Mouse (Mus musculus) spleen, postnatal 10 days (tissue): ENCODE measurements around the gene Col1a1.

Experiments used
- DNase-seq, 2 experiments: peaks; one replicate each; pipeline ENCODE4 v3.0.0; 2021 to 2022; ENCODE audit warnings: low spot score in 2 of 2

Gene Col1a1

DNA sequence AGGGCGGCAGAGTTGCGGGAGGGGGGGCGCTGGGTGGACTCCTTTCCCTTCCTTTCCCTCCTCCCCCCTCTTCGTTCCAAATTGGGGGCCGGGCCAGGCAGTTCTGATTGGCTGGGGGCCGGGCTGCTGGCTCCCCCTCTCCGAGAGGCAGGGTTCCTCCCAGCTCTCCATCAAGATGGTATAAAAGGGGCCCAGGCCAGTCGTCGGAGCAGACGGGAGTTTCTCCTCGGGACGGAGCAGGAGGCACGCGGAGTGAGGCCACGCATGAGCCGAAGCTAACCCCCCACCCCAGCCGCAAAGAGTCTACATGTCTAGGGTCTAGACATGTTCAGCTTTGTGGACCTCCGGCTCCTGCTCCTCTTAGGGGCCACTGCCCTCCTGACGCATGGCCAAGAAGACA lies at the start of gene Col1a1:
Col1a1 (plus strand) TSS at position 180 of the 400 bp plus-strand sequence.
- DNase-seq, result no peak

DNA sequence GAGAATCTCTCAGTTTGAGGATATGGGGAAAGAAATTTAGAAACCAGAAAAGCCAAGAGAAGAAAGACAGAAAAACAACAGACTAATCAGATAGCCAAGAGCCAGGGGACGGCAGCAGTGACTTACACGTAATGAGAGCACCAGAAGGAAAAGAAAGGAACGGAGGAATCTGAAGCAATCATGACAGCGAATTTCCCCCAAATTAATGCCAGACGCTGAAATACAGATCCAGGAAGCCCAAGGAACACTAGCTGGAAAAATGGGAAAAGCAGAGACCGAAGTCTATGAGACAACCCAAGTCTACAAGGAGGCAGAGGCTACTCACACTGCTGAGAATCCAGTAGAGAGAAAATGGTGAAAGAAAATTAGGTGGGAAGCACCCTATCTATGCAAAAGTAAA lies 44.9 kb upstream of the Col1a1 start:
- DNase-seq, result no peak

DNA sequence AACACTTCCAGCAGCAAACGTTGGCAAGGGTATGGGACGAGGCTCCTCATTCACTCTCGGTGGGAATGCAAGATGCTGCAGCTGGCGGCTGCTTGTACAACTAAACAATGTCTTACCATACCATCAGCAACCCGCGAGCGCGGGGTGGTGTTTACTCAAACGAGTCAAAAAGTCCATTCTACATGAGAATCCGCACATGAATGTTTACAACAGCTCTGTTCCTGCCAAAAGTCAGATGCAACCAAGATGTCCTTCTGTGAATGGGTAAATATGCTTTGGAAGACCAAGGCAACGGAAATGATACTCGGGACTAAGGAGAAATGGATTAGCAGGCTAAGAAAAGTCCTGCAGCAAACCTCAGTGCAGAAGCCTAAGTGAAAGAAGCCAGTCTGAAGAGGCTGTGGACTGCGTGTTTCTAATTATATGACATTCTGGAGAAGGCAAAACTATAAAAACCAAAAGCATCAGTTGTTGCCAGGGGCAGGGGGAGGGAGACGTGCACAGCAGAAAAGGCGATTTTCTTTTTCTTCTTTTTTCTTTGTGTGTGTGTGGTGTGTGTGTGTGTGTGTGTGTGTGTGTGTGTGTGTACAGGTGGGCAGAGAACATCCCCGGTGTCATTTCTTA lies 39.2 kb upstream of the Col1a1 start:
- DNase-seq, result no peak

DNA sequence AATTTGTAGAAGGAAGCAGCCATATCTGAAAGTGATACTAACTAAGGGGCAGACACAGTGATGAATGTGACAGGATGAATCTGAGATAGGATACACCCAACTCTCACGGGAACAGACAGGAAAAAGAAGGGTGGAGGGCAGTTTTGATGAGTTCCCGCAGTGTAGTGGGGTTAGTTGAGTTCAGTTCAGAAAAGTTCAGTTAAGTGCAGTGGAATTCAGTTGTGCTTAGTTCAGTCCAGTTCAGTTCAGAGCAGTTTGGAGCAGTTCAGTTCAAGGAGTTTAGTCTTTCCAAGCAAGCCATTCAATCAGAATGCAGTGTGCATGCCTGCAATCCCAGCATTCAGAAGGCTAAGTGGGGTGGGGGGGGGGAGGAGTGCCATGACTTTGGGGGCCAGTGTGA lies 34.8 kb upstream of the Col1a1 start:
- DNase-seq, result no peak

DNA sequence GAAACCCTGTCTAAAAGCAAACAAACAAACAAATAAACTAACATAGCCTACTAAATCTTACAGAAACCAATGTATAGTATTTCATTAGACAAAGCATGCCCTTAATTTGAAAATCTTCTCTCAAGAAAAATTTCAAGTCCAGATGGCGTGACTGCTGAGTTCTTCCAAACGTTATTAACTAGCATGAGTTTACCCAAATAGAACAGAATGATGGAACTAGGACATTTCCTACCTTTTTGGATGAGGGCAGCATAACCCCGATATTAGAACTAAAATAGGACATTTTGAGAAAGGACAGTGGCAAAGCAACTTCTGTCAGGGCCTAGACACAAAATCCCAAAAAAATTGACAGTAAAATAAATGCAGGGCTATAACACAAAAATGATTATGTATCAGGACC lies 31.7 kb upstream of the Col1a1 start:
- no peak for DNase-seq

DNA sequence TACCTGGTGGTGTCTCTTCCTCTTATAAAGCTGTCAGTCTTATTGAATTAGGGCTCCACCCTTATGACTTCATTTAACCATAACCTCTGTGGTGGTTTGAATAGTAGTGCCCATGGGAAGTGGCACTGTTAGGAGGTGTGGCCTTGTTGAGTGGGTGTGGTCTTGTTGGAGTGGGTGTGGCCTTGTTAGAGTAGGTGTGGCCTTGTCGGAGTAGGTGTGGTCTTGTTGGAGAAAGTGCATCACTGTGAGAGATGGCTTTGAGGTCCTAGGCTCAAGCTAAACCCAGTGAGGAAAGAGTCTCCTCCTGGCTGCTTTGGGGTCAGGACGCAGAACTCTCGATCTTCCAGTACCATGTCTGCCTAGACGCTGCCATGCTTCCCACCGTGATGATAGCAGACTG lies 25.1 kb upstream of the Col1a1 start:
- no peak for DNase-seq

DNA sequence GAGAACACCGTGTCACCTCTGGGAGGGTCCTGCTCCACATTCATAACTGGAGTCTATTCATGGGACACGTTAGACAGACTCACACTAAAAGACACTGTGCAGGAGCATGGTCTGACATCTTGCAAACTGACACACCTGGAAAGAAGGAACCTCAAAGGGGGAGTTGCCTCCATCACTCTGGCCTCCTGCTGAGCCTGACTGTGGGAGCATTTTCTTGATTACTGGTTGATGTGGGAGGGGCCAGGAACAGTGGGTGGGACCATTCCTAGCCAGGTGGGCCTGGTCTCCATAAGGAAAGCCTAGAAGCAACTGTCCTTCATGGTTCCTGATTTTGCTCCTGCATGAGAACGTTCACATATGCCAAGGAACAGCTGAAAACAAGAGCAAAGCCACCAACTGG lies 23.5 kb upstream of the Col1a1 start:
- no peak for DNase-seq

DNA sequence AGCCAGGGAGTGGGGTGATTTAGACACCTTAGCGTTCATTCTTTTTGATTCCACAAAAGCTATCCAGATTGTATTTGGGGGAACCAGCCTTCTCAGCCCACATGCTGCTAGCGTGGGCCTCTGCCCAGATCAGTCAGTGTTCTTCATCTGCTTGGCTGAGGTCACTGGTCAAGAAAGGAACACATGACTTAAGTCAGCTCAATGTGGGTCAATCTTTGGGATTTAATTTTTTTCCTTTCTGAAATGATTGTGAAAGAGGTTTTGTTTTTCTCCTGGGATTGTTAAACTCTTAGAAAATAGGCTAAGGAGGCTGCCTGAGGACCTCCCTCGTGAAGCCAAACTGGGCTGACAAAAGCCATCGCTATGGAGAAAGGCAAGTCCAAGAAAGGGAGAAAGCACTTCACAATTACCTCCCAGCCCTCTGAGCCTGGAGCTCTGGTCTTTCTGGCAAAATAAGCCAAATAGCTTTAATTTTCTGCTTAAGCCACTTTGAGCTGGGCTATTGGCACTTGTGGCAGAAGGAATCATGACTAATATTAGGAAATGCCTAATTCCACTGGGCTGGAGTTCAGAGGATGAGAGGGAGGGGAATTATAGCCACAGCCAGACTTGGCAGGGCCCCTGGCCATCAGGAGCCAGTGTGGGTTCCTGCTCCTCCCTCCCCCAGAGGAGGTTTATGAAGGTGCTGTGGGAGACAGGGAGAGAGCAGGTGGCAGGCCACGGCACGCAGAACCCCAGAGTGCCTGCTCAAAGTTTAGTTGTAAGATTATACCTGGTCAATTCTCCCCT lies 22.5 kb upstream of the Col1a1 start:
- no peak for DNase-seq

DNA sequence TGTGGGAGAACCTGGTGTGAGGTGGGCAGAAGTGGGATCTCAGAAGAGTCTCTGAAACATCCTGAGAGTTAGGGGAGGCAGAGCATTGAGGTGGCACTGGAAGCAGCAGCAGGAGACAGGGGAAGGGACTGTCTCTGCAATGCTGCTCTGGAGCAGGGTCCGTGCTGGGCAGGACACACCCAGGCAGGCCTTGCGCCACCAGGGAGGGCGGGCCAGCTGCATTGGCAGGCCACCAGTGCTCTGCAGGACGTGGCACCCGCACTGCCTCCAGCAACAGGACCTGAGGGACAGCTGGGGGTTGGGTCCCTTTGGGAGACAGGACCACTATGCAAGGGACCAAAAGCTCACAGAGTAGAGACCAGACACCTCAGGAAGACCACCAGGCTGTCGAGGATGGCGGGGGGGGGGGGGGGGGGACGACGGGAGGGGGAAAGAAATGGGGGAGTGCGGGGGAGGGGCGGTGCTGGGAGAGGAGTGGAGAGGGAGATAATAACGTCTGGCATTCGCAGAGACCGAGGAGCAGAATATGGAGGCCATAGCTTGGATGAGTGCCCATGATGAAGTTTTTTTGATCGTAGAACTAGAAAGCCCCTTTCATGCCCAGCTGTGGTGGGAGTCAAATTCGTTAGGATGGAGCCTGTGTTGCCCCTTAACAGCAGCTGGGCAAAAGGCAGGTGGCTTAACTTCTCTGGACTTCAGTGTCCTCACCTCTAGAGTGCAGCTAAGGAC lies 20.2 kb upstream of the Col1a1 start:
- no peak for DNase-seq

DNA sequence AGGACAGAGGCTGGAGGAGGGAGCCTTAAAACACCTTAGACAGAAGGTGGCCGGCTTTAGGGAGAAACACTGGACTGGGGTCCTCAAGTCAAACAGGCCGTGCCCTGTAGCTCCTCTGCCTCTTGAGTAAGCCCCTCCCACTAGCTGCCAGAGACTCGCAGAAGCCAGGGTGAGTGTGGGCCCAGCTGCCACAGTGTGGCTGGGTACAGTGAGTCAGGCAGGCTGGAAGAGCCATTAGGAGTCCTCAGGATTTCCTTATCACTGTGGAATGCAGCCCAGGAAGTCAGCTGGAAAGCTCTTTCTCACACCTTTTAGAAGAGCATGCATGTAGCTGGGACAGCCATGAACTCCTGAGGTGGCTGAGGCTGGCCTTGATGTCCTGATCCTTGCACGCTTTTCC lies 19.5 kb upstream of the Col1a1 start:
- DNase-seq, result no peak

DNA sequence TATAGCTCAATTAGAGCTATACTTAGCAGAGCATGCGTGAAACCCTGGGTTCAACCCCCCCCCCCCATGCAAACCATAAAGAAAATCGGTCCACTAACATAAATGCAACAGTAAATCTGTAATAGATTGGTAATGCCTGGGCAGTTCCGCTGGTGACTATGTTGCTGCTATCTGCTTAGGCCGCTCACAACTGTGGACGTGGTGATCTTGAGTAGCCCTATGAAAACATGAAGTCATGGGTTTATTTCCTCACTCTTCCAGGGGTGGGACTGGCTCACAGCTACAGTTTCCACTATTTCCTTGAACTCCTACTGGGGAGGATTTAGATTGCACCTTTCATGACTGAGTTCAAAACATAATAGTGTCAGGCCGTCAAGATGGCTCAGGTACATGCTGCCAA lies 18.3 kb upstream of the Col1a1 start:
- DNase-seq, result no peak

DNA sequence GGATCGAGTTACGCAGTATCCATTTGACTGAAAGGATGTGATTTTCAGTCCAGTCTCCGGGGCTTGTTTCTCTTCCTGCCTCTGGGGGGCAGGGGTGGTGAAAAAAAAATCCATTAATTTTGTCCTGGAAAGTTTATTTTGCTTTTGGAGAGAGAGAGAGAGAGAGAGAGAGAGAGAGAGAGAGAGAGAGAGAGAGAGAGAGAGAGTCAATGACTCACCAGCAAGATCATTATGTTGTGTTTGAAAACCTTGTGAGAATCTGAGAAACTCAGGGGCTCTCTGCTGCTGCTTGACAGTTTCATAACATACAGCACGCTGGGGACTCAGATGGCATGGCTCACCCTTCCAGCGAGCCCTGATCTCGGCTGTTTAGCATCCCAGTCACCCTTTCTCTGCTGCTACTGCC lies 15.0 kb upstream of the Col1a1 start:
- no peak for DNase-seq

DNA sequence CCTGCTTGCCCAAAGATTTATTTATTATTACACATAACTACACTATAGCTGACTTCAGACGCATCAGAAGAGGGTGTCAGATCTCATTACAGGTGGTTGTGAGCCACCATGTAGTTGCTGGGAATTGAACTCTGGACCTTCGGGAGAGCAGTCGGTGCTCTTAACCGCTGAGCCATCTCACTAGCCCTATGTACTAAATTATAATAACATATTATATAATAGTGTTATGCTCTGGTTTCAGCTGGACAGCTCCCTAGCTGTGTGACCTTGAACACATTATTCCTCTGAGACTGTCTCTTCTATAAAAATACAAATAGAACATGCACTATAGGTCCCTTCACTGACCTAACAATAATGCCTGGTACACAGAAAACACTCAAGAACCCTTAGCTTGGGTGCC lies 11.0 kb upstream of the Col1a1 start:
- DNase-seq, result no peak

DNA sequence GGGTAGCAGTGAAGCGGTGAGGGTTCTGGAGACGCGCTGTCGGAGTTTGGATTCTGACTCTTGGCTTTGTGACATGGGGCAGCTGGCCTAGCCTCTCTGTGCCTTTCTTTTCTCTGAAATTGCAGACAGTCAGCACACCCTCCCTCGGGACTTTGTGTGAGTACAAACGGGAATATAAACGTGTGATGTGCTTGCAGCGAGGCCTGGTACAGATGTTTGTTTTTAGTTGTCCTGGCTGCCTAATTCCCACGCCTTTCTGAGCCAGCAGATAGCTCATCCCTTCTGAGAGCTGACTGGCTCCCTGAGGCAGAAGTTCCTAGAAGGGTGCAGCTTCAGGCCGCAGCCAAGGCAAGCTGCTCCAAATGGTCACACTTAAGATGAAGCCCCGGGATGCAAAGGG lies 9.6 kb upstream of the Col1a1 start:
- DNase-seq, result no peak

DNA sequence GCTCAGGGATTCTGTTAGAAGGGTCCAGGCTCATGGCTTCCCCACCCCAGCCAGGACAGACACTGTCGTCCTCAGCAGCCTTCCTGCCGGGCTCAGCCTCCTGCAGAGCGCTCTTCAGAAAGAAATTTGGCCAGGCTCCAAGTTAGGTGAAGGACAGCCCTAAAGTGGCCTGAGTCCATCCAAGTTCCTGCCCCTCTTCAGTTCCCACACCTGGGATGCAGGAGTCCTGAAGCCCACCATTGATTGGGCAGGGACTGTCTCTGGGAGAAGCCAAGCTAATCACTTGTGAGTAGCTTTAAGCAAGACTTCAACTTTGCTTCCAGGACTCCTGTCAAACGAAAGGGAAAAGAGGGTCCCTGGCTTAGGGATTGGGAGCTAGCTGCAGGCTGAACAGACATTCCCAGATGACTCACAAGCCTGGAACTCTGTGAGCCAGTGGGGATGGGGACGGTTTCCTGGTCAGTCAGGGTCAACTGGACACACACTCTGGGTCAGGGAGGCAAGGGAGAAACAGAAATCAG lies 8.2 kb upstream of the Col1a1 start:
- DNase-seq, result no peak

DNA sequence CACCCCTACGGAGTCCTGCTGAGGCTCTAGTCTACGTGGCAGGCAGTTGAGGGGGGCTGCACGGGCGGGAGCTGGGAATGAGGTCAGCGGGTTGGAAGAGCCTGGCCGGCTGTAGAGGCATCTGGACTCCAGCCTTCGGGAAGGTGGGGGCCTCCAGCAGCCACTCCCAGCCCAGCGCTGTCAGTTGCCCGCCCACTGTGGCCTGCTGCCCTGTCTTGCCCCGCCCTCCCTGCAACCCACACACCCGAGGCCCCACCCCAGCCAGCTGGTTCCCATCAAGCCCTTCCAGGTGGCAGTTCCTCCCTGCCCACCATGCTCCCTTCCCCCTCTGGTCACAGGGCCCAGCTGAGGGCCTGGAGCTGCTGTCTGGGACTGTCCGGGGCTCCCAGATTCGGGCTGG lies 7.2 kb upstream of the Col1a1 start:
- peak in 1 of 2 experiments; percentile 53 for DNase-seq

DNA sequence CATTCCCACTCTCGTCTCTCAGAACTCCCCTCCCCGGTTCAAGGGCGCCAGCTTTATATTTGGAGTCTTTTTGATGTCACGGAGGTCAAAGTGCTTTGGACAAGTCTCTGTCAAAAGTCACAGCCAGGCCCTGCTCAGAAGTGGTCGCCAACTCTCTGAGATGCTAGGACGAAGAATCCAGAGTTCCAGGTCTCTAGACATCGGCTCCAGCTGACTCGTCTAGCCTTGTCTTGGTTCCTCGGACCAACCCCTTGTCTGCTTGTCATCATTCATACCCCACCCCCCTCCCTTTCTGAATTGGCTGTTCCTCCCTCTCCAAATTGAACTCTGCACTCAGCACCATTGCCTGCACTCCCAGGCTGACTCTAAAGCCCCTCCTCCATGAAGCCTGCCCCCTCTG lies 6.4 kb upstream of the Col1a1 start:
- no peak for DNase-seq

DNA sequence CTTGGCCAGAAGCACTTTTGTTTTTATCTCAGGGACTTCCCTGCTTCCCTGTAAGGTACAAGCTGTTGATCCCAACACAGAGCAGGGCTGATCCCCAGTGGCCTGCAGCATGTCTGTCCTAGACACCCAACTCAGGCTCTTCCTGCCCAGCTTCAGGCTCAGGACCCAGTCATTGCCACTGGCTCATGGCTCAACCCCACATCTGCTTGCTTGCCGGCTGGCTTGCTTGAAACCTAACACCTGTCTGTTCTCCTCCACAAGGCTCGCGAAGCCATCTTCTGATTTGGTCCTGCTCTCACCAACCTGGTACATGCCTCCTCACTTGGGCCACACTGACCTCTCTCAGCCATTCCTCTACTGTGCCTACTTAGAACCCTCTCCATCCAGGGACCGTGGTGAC lies 5.9 kb upstream of the Col1a1 start:
- DNase-seq, result no peak

DNA sequence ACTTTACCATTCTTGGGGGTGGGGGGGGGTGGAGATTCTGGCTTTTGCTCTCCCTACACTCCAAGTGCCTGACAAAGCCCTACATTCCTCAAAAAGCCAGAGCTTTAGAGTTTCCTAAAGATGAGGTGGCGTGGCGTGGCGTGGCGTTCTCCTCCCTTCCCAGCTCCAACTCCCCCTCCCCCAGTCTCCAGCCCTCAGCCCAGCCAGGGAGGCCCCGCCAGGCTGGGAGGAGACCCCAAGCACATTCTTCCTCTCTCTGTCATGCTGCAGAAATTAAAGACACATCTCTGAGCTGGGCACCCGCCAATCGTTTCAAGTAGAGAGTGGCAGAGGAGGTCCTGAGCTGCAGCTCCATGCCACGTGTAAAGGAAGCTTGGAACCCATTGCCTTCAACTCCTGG lies 2.4 kb upstream of the Col1a1 start:
- no peak for DNase-seq

DNA sequence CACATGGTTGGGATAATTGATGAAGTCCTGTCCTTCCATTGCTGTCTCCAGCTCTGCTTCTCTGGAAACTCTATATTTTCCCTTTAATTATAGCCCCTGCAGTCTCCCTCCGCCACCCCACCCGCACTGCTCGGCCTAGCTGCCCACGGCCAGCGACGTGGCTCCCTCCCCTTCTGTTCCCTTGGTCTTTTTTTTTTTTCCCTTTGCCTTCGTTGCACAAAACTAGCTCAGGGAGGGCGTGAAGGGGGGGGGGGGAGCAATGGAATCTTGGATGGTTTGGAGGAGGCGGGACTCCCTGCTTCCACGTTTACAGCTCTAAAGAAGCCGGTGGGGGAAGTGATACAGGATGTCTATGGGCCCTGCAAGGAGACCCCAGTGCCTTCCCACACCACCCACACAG lies 1.5 kb upstream of the Col1a1 start:
- DNase-seq, result no peak

DNA sequence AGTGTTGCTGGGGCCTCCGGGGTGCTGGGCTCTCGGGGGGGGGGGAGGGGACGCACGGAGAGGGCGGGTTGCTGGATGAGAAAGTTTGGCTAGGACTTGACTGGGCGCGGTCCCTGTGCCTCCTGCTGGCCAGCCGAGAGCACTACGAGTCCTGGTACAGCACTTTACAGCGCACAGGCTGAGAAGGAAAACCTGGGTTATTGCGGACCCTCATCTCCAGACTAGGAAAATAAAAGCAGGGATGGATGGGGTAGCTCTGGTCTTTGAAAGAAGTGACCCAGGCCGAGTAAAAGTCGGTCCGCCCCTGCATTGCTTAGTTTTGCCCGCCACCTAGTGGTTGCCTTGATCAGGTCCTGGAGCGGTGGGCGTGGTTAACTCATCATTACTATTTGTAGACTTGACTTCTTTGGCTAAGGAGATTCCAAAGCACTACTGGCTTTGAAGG lies 849 bp downstream of the Col1a1 start:
- peak; percentile 73 to 86 for DNase-seq

DNA sequence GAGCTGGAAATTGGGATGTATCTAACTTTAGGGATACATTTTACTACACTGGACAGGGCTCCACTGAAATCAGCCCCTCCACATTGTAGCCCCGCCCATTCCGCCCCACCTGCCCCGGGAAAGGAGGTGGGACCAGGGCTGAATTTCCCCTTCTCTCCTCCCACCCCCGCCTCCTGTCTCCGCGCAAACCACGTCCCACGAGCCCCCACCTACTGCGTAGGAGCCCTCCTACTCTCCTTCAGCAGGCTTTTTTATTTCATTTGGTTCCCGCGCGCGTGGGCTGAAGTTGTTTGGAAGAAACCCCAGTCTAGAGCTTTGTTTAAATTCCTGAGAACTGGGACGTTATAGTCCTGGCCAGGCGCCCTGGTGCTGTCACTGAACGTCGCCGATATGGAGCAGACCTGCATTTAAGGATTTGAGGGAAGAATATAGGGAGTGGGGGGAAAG lies 1.3 kb downstream of the Col1a1 start:
- DNase-seq, result no peak

DNA sequence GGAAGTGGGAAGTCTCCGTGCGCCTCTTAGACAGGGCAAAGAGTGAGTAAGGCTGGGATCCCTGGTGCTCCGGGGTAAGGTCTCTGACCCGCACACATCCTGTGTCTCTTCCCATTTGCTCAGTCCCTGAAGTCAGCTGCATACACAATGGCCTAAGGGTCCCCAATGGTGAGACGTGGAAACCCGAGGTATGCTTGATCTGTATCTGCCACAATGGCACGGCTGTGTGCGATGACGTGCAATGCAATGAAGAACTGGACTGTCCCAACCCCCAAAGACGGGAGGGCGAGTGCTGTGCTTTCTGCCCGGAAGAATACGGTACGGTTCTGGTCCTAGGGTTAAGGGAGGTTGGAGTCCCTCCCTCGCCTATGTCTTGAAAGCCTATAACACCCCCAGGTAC lies 1.8 kb downstream of the Col1a1 start:
- no peak for DNase-seq
